Mouse (Mus musculus) heart, embryonic 11.5 days (tissue): Measurements from ENCODE around the gene H1f0. TPM values are rescaled to one million over a fixed set of nuclear protein-coding genes. Genes with fewer than 3 reads are reported as not detected.

Experiments
- ATAC-seq: fragments of 200-750 bp; cut with Nextera tagmentation; replicated peaks from 2 replicates; pipeline ENCODE4 v1.8.0; 2017; ENCODE audit warnings: moderate library complexity; ENCODE audit not compliant: insufficient number of reproducible peaks, low FRiP score, low TSS enrichment
- H3K27ac ChIP-seq: fragments of 300-500 bp; sonication (generic); 2 replicates; pipeline ENCODE4 v1.5.1; 2014; ENCODE audit warnings: mild to moderate bottlenecking, low read depth, low read length
- H3K27me3 ChIP-seq: fragments of 300-500 bp; sonication (generic); 2 replicates; pipeline ENCODE4 v1.6.1; 2014; ENCODE audit warnings: mild to moderate bottlenecking, low read length, mixed read lengths; ENCODE audit not compliant: control insufficient read depth, insufficient read depth
- H3K36me3 ChIP-seq: fragments of 300-500 bp; sonication (generic); 2 replicates; pipeline ENCODE4 v1.6.1; 2014; ENCODE audit warnings: mild to moderate bottlenecking, low read length, moderate library complexity, mixed read lengths; ENCODE audit not compliant: control insufficient read depth, insufficient read depth
- H3K4me1 ChIP-seq: fragments of 300-500 bp; sonication (generic); 2 replicates; pipeline ENCODE4 v1.6.1; 2014; ENCODE audit warnings: low read length; ENCODE audit not compliant: control insufficient read depth, insufficient read depth
- H3K4me2 ChIP-seq: fragments of 300-500 bp; sonication (generic); 2 replicates; pipeline ENCODE4 v1.6.1; 2014; ENCODE audit warnings: mild to moderate bottlenecking, moderate library complexity
- H3K4me3 ChIP-seq: fragments of 300-500 bp; sonication (generic); 2 replicates; pipeline ENCODE4 v1.5.1; 2014; ENCODE audit warnings: low read depth, low read length
- H3K9ac ChIP-seq: fragments of 300-500 bp; sonication (generic); 2 replicates; pipeline ENCODE4 v1.6.1; 2014; ENCODE audit warnings: mild to moderate bottlenecking, low read depth, low read length, moderate library complexity
- H3K9me3 ChIP-seq: fragments of 300-500 bp; sonication (generic); replicated peaks from 2 replicates; pipeline ENCODE4 v1.6.1; 2016; ENCODE audit warnings: low read length; ENCODE audit not compliant: control insufficient read depth
- WGBS: fragments of 180-500 bp; shearing (Covaris S2); extraction: QIAGEN DNeasy Blood & Tissue Kit; methylation state at CpG from one replicate; pipeline ENCODE4 v1.1.7; 2014; ENCODE audit not compliant: insufficient replicate concordance; 5-methylcytosine and 5-hydroxymethylcytosine counted together
- polyA plus RNA-seq: library from polyadenylated mRNA; unstranded; fragments of >200 nt; fragmentation: Nextera tagmentation; extraction: Ambion mirVana; gene quantifications from 2 replicates; pipeline ENCODE4 v1.2.1, GENCODE M21; 2014

The H1f0 gene
- polyA plus RNA-seq, 1 experiment from 2014 or later = 74.6 TPM

DNA sequence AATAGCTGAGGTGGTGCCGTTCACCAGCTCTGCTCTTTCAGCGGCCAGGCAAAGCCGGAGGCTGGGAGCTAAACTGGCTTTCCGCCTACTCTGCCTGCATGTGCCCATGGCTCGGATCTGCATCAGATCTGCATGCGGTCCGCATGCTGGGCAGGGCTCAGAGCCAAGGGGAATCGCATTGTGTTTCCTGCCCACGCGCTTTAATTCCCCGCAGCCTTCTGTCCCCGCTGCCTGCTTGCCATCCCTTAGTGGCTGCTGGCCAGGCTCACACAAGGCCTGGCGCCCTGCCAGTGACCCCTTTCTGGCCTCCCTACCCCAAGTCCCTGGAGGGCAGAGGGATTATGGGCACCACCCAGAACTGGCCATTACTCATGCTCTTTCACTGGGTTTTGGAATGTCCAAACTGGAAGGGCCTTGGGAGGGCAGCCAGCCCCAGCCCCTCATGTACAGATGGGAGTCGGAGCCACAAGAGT lies 39.7 kb upstream of the H1f0 start:
- H3K27me3 ChIP-seq = no peaks in the 10 kb centered on the region
- H3K9me3 ChIP-seq = no peaks in the 10 kb centered on the region
- WGBS = 72% methylated on average over 14 of the region's 14 CpGs
- no peak for ATAC-seq
- H3K27ac ChIP-seq = 0 out of 2 replicates have a peak overlapping the region, but pooled peaks have one; percentile 43
- H3K4me3 ChIP-seq = no peak overlapping the region
- H3K4me2 ChIP-seq = no peak overlapping the region
- H3K9ac ChIP-seq = no peak overlapping the region
- peaks cover 26% of the 10 kb centered on the region for H3K36me3 ChIP-seq
- H3K4me1 ChIP-seq = peaks cover 56% of the 10 kb centered on the region

DNA sequence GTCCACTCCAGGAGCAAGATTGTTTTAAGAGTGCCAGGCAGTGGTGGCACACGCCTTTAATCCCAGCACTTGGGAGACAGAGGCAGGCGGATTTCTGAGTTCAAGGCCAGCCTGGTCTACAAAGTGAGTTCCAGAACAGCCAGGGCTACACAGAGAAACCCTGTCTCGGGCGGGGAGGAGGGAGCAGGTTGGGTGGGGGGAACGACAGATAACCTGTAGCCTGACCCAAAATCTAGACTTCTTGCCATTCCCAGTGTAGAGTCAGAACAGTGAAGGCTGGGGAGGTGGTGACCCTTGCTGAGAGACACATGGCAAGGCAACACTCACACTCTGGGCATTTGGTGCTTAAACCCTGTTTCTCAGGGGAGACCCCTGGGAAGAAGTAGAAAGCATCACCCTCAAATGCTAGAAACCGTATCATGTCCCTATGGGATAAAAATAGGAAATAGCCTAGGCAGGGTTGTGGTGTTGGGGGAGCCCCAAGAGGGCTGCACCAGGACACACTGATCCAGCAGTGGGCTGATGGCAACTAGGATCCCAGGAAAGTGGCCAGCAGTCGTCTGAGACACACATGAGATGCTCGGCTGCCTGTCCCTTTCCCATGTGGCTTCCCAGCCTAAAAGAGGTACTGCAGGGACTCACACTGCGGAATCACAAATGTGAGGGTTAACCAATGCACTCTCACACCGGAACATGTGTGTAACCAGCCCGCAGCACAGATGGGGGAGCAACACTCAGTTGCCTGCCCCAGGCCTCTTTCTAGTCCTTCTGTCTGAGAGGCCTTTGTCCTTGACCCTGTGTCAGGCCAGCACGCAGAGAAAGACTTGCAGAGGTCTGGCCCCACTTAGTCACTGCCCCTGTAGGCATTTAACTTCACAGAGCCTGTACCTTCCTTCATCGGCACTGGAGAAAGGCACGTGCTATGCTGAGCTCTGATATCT lies 38.8 kb upstream of the H1f0 start:
- 0 out of 2 replicates have a peak, but pooled peaks have one; percentile 19 for ATAC-seq
- Histone ChIP-seq H3K27ac (peak overlapping the region; percentile 46; the same call in 1 of the 2 replicates), H3K36me3 (peaks cover 35% of the 10 kb centered on the region)

DNA sequence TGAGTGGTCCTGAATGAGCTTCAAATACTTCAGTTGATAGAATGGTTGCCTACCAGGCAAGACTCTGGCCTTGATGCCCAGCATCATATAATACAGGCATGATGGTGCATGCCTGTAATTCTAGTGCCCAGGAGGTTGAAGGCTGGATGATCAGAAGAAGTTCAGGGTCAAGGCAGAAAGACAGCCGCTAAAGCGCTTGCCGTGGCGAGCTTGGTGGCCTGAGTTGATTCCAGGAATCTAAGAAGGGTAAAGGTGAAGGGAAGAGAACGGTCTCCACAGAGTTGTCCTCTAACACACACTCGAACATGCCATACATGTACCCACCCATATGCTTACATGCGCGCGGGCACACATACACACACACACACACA lies 38.2 kb upstream of the H1f0 start:
- peaks cover 43% of the 10 kb centered on the region for H3K4me1 ChIP-seq

More for the DNA sequence above, 38.8 kb upstream of the H1f0 start:
- 78% methylated on average over 14 of the region's 14 CpGs for WGBS
- no peaks in the 10 kb centered on the region for H3K27me3 ChIP-seq
- H3K4me3 ChIP-seq = no peak overlapping the region
- H3K9me3 ChIP-seq = no peaks in the 10 kb centered on the region
- peaks cover 50% of the 10 kb centered on the region for H3K4me1 ChIP-seq
- H3K9ac ChIP-seq = 0 out of 2 replicates have a peak overlapping the region, but pooled peaks have one; percentile 34
- H3K4me2 ChIP-seq = no peak overlapping the region

DNA sequence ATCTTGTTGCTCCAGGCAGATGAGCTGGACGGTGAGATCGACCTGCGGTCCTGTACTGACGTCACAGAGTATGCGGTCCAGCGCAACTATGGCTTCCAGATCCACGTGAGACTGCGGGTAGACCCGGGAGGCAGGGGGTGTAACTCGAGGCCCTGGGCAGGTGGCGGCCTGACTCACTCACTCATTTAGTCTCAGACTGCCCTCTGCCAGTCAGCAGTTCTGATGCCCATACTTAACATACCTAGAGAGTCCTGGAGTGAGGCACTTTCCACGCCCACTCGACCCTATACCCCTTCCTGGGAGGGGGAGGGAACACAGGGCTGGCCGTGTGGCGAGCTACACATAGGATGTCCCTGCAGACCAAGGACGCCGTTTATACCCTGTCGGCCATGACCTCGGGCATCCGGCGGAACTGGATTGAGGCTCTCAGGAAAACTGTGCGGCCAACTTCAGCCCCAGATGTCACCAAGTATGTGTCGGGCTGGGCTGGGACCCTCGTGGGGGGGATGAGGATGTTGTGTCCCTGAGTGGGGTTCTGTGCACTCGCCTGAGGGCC lies 37.2 kb upstream of the H1f0 start:
- 91% methylated on average over 25 of the region's 25 CpGs for WGBS
- Histone ChIP-seq H3K4me3 (no peak overlapping the region), H3K27me3 (no peaks in the 10 kb centered on the region), H3K4me1 (peaks cover 35% of the 10 kb centered on the region), H3K36me3 (peaks cover 36% of the 10 kb centered on the region), H3K9me3 (no peaks in the 10 kb centered on the region), H3K9ac (no peak overlapping the region), H3K4me2 (no peak overlapping the region), H3K27ac (no peak overlapping the region)
- ATAC-seq = no peak

More for the DNA sequence above, 38.2 kb upstream of the H1f0 start:
- 96% methylated on average over 9 of the region's 9 CpGs for WGBS
- Histone ChIP-seq H3K4me2 (no peak overlapping the region), H3K9ac (no peak overlapping the region), H3K27ac (no peak overlapping the region), H3K36me3 (peaks cover 36% of the 10 kb centered on the region), H3K4me3 (no peak overlapping the region), H3K9me3 (no peaks in the 10 kb centered on the region), H3K27me3 (no peaks in the 10 kb centered on the region)
- no peak for ATAC-seq

GRCm38 (mm10) chr15:78992235-78992634 lies 36.0 kb upstream of the H1f0 start:
- Histone ChIP-seq H3K36me3 (peaks cover 36% of the 10 kb centered on the region), H3K4me1 (peaks cover 24% of the 10 kb centered on the region), H3K27me3 (no peaks in the 10 kb centered on the region), H3K9me3 (no peaks in the 10 kb centered on the region), H3K27ac (no peak overlapping the region), H3K4me3 (no peak overlapping the region), H3K4me2 (no peak overlapping the region), H3K9ac (no peak overlapping the region)
- 87% methylated on average over 7 of the region's 7 CpGs for WGBS
- no peak for ATAC-seq

DNA sequence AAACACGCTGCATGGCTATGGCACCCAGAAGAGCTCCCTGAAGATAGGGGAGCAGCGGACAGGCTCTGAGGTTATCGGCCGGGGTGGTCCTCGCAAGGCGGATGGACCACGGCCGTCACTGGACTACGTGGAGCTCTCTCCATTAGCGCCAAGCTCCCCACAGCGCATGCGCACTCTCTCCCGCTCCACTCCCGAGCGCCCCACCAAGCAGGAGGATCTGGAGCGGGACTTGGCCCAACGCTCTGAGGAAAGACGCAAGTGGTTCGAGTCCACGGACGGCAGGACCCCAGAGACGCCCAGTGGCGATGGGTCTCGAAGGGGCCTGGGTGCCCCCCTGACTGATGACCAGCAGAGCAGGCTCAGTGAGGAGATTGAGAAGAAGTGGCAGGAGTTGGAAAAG lies 35.3 kb upstream of the H1f0 start:
- H3K36me3 ChIP-seq = peaks cover 36% of the 10 kb centered on the region
- 93% methylated on average over 24 of the region's 24 CpGs for WGBS
- no peak for ATAC-seq

DNA sequence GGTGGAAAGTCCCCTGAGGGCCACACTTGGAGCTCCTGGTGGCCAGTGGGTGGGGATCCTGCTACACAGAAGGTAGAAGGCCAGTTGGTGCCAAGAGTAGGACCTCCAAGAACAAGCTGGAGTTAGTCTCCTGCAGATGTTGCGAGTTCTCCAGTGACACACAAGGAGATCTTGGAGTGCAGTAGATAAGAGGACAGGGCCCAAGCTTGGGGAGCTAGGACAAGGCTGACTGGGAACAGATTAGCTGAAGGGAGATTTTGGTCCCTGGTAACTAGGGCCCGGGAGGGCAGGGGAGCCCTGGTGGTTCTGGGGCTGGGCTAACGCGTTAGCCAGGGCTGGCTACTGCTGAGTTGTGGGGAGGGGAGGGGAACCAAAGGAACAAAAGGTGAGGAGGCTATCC lies 32.3 kb upstream of the H1f0 start:
- Histone ChIP-seq H3K27ac (no peak overlapping the region), H3K9me3 (no peaks in the 10 kb centered on the region), H3K36me3 (peaks cover 32% of the 10 kb centered on the region), H3K4me2 (no peak overlapping the region), H3K4me1 (peaks cover 7% of the 10 kb centered on the region), H3K27me3 (no peaks in the 10 kb centered on the region), H3K4me3 (no peak overlapping the region), H3K9ac (no peak overlapping the region)
- 71% methylated on average over 4 of the region's 4 CpGs for WGBS
- ATAC-seq = no peak

More for the DNA sequence above, 35.3 kb upstream of the H1f0 start:
- Histone ChIP-seq H3K9me3 (no peaks in the 10 kb centered on the region), H3K4me2 (no peak overlapping the region), H3K27ac (no peak overlapping the region), H3K4me3 (no peak overlapping the region), H3K27me3 (no peaks in the 10 kb centered on the region), H3K4me1 (peaks cover 19% of the 10 kb centered on the region), H3K9ac (no peak overlapping the region)

DNA sequence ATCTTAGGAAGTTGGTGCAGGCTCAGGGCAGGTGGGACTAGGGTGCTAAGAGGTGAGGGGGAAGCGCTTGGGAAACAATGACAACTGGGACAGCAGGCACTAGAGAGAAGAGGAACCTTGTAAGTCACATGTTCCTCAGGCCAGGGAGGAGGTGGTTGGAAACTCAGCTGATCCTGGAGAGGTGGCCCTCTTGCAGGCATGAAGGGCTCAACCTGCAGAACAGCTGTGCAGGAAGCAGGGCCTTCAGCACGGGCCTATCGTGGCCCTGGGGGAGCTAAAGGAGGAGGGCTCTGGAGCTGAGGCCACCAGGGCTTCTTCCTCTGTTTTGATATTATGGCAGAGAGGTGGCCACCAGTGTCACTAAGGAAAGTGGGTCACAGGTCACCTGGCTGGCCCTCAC lies 31.6 kb upstream of the H1f0 start:
- no peaks in the 10 kb centered on the region for H3K9me3 ChIP-seq
- no peak overlapping the region for H3K4me2 ChIP-seq
- H3K4me3 ChIP-seq = no peak overlapping the region
- H3K36me3 ChIP-seq = peaks cover 28% of the 10 kb centered on the region
- no peak overlapping the region for H3K27ac ChIP-seq
- peaks cover 7% of the 10 kb centered on the region for H3K4me1 ChIP-seq
- H3K27me3 ChIP-seq = no peaks in the 10 kb centered on the region
- ATAC-seq = no peak
- no peak overlapping the region for H3K9ac ChIP-seq
- WGBS = 78% methylated on average over 3 of the region's 3 CpGs
